Mouse (Mus musculus) heart, postnatal 0 days (tissue): ENCODE data around the gene Prdm11. TPM values are rescaled to one million over a fixed set of nuclear protein-coding genes. Genes with fewer than 3 reads are reported as not detected.

Experiments
- ATAC-seq: fragments of 200-750 bp; cut with Nextera tagmentation; 2 replicates; pipeline ENCODE4 v1.8.0; 2017; ENCODE audit warnings: low read depth, moderate number of reproducible peaks, moderate library complexity; ENCODE audit not compliant: insufficient read depth
- DNase-seq: peaks from one replicate; pipeline ENCODE4 v3.0.0-alpha.2; 2016; ENCODE audit warnings: low spot score
- H3K27ac ChIP-seq: fragments of 300-500 bp; sonication (generic); 2 replicates; pipeline ENCODE4 v1.5.1; 2014; ENCODE audit warnings: low read depth, mild to moderate bottlenecking
- H3K27me3 ChIP-seq: fragments of 300-500 bp; sonication (generic); 2 replicates; pipeline ENCODE4 v1.6.1; 2014; ENCODE audit warnings: low read length, mixed read lengths; ENCODE audit not compliant: control insufficient read depth, insufficient read depth
- H3K36me3 ChIP-seq: fragments of 300-500 bp; sonication (generic); replicated peaks from 2 replicates; pipeline ENCODE4 v1.6.1; 2014; ENCODE audit warnings: low read length, mixed read lengths; ENCODE audit not compliant: control insufficient read depth, insufficient read depth
- H3K4me1 ChIP-seq: fragments of 300-500 bp; sonication (generic); 2 replicates; pipeline ENCODE4 v1.6.1; 2014; ENCODE audit warnings: antibody characterized with exemption; ENCODE audit not compliant: control insufficient read depth, insufficient read depth
- H3K4me2 ChIP-seq: fragments of 300-500 bp; sonication (generic); 2 replicates; pipeline ENCODE4 v1.6.1; 2014; ENCODE audit warnings: low read depth, mild to moderate bottlenecking, low read length, moderate library complexity
- H3K4me3 ChIP-seq: fragments of 300-500 bp; sonication (generic); 2 replicates; pipeline ENCODE4 v1.5.1; 2014; ENCODE audit warnings: low read depth, low read length
- H3K9ac ChIP-seq: fragments of 300-500 bp; sonication (generic); replicated peaks from 2 replicates; pipeline ENCODE4 v1.6.1; 2014; ENCODE audit warnings: low read depth, low read length, mixed read lengths
- H3K9me3 ChIP-seq: fragments of 300-500 bp; sonication (generic); replicated peaks from 2 replicates; pipeline ENCODE4 v1.6.1; 2016; ENCODE audit warnings: low read length; ENCODE audit not compliant: control insufficient read depth
- CTCF ChIP-seq: IDR thresholded peaks from 2 replicates; pipeline ENCODE4 v1.5.1; 2016; ENCODE audit warnings: antibody characterized with exemption, control low read depth, low read depth
- EP300 ChIP-seq: IDR thresholded peaks from 2 replicates; pipeline ENCODE4 v1.6.1; 2016; ENCODE audit warnings: antibody characterized with exemption, low read depth
- WGBS: fragments of 180-500 bp; shearing (Covaris S2); extraction: QIAGEN DNeasy Blood & Tissue Kit; methylation state at CpG from one replicate; pipeline ENCODE4 v1.1.7; 2014; 5-methylcytosine and 5-hydroxymethylcytosine counted together
- polyA plus RNA-seq: library from polyadenylated mRNA; unstranded; fragments of >200 nt; fragmentation: Nextera tagmentation; extraction: Ambion mirVana; gene quantifications from 2 replicates; pipeline ENCODE4 v1.2.1, GENCODE M21; 2015
- total RNA-seq: library from RNA; depleted of rRNA; stranded (reverse); fragments of >200 nt; gene quantifications from 2 replicates; pipeline ENCODE4 v1.2.3, GENCODE M21; 2014; ENCODE audit warnings: low replicate concordance

The Prdm11 gene
- total and polyA plus RNA-seq, 2 experiments from 2014 or later, result 2.7 to 10.7 TPM

DNA sequence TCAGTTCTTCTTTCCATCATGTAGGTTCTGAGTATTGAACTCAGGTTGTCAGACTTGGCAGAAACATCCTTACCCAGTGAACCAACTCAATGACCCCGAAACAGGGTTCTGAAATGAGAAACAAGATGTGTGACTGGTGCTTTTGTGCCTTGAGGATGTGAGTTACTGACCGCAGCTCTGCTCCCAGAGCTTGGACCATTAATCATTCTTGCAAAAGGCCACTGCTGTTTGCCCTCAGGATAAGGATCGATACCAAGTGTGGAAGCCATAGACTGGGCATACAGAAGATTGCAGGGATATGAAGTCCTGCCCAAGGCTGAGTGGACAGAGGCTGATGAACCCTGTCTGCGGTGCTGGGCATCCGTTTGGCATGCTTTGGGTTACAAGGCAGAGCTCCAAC is 107.9 kb downstream of the Prdm11 start:
- Histone ChIP-seq H3K9ac (no peak overlapping the region), H3K4me2 (no peak overlapping the region), H3K36me3 (no peaks in the 10 kb centered on the region), H3K4me3 (no peak overlapping the region), H3K4me1 (no peaks in the 10 kb centered on the region; the same call in 1 of the 2 replicates), H3K27ac (no peak overlapping the region), H3K27me3 (no peaks in the 10 kb centered on the region), H3K9me3 (no peaks in the 10 kb centered on the region)
- WGBS, result 83% methylated on average over 5 of the region's 5 CpGs
- no peak for TF ChIP-seq EP300
- ATAC-seq (no peak), DNase-seq (no peak)

DNA sequence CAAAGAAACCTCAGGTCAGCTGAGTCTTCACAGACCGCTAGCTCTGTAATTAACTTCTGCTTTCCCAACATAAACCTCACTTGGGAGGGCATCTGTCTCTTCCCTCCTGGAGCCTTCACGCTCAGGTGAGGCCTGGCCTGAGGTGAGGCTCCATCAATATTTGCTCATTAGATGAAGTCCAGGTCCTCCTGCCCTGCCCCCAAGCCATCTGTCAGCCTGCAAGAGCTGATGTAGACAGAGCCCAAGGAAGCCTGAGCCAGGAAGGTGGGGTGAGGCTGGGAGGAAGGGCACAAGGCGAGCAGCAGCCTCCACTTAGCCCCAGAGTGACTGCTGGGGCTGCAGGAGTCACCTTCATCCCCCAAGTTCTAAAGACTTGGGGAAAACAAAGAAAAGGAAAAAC is 110.5 kb downstream of the Prdm11 start:
- no peaks in the 10 kb centered on the region; the same call in 1 of the 2 replicates for H3K4me1 ChIP-seq
- H3K27me3 ChIP-seq, result no peaks in the 10 kb centered on the region
- no peaks in the 10 kb centered on the region for H3K9me3 ChIP-seq
- DNase-seq, result no peak
- no peak overlapping the region for H3K4me3 ChIP-seq
- no peak overlapping the region for H3K9ac ChIP-seq
- WGBS, result 74% methylated on average over 3 of the region's 3 CpGs
- TF ChIP-seq EP300 (no peak), CTCF (no peak)
- H3K36me3 ChIP-seq, result no peaks in the 10 kb centered on the region
- H3K4me2 ChIP-seq, result no peak overlapping the region
- no peak overlapping the region for H3K27ac ChIP-seq
- no peak for ATAC-seq

GRCm38 (mm10) chr2:92934312-92934982 is 111.5 kb downstream of the Prdm11 start:
- no peaks in the 10 kb centered on the region for H3K36me3 ChIP-seq
- ATAC-seq, result no peak
- no peak overlapping the region for H3K4me2 ChIP-seq
- H3K4me1 ChIP-seq, result no peaks in the 10 kb centered on the region; the same call in 1 of the 2 replicates
- no peaks in the 10 kb centered on the region for H3K27me3 ChIP-seq
- no peak for TF ChIP-seq EP300
- no peak for TF ChIP-seq CTCF
- H3K27ac ChIP-seq, result no peak overlapping the region
- no peak overlapping the region for H3K4me3 ChIP-seq
- no peaks in the 10 kb centered on the region for H3K9me3 ChIP-seq
- DNase-seq, result no peak
- no peak overlapping the region for H3K9ac ChIP-seq
- WGBS, result 29% methylated on average over 10 of the region's 10 CpGs

DNA sequence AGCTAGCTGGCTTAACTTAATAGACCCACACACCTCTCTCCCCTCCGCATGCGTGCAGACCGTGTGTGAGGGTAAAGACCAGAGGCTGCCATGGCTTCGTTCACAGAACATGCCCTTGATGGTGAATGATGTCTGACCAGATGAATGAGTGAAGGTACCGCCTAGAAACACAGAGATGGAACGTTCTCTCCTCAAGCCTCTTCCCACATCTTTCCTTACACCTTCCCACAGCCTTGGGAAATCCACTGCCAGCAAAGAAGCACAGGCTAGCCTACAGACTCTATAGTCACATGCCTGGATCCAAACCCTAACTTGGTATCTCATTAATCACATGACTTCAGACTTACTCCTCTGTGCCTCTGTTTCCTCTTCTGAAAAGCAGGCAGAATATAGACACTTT is 112.6 kb downstream of the Prdm11 start:
- no peak for DNase-seq
- WGBS, result 83% methylated on average over 6 of the region's 6 CpGs
- TF ChIP-seq EP300, result no peak
- no peak for TF ChIP-seq CTCF
- no peak overlapping the region for H3K9ac ChIP-seq
- no peaks in the 10 kb centered on the region for H3K27me3 ChIP-seq
- H3K4me2 ChIP-seq, result no peak overlapping the region
- no peaks in the 10 kb centered on the region; the same call in 1 of the 2 replicates for H3K4me1 ChIP-seq
- no peaks in the 10 kb centered on the region for H3K36me3 ChIP-seq
- no peak for ATAC-seq
- H3K27ac ChIP-seq, result no peak overlapping the region
- H3K4me3 ChIP-seq, result no peak overlapping the region
- no peaks in the 10 kb centered on the region for H3K9me3 ChIP-seq

DNA sequence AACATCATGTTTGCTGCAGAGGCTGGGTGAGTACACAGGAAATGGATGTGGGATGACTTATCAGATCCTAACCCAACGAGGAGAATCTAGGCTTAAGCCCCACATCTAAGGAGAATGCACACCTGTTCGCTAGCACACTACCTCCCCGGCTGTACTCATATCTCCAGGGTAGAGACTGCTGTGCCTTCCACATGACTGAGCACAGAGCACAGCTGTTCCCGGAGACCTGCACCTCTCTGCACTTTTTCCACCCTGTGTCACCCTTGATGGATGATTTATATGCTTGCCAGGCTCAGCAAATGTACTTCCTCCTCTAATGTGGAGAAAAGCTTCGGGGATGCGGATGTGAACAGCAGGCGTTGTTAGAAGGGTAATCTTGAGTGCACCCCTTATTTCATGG is 114.9 kb downstream of the Prdm11 start:
- Histone ChIP-seq H3K9me3 (no peaks in the 10 kb centered on the region), H3K9ac (no peak overlapping the region), H3K27me3 (no peaks in the 10 kb centered on the region), H3K27ac (no peak overlapping the region), H3K4me2 (no peak overlapping the region), H3K4me1 (no peaks in the 10 kb centered on the region), H3K4me3 (no peak overlapping the region), H3K36me3 (no peaks in the 10 kb centered on the region)
- ATAC-seq (no peak), DNase-seq (no peak)
- TF ChIP-seq EP300 (no peak), CTCF (no peak)
- 58% methylated on average over 7 of the region's 7 CpGs for WGBS

DNA sequence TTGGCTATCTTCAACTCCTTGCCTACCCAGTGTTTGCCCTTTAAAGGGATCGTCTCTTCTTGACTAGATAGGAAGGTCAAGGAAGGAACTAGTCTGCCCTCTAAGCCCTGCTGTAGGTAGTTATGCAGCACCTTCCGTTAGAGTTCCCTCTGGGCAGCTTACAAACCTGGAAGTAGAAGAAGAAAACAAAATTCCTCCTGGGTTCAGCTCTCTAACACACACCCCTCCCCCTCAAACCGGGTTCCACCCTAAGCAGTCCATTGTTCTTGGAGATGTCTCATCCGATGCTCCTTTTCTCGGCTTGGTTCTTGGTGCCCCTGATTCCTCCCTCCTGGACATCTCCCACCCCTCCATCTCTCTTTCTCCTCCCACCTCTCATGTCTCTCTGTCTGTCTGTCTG is 116.3 kb downstream of the Prdm11 start:
- TF ChIP-seq EP300 (no peak), CTCF (no peak)
- DNase-seq, result no peak
- Histone ChIP-seq H3K9ac (no peak overlapping the region), H3K9me3 (no peaks in the 10 kb centered on the region), H3K36me3 (no peaks in the 10 kb centered on the region), H3K4me3 (no peak overlapping the region), H3K4me1 (no peaks in the 10 kb centered on the region), H3K4me2 (no peak overlapping the region), H3K27me3 (no peaks in the 10 kb centered on the region), H3K27ac (no peak overlapping the region)
- 58% methylated on average over 5 of the region's 5 CpGs for WGBS
- ATAC-seq, result no peak
